Mouse (Mus musculus): ENCODE results near the gene Olfr676. TPM values are rescaled to one million over a fixed set of nuclear protein-coding genes. Genes with fewer than 3 reads are reported as not detected.

The Olfr676 gene
- not detected in 2 replicates for polyA plus RNA-seq (2012; rRNA removed)

GRCm38 (mm10) chr7:105032398-105032797 is at the start of gene Olfr676:
TSS of gene Olfr676 (plus strand) at chr7:105032698.

GRCm38 (mm10) chr7:105001929-105002328 is 30.6 kb upstream of the Olfr676 start, which contains the start of gene Olfr672:
TSS of gene Olfr672 (minus strand) at chr7:105002029.

GRCm38 (mm10) chr7:105028360-105028759 is 4.1 kb upstream of the Olfr676 start, which contains the start of gene Olfr675:
TSS of gene Olfr675 (minus strand) at chr7:105028460.

GRCm38 (mm10) chr7:105064175-105064574 is 31.7 kb downstream of the Olfr676 start, which contains the start of gene Olfr678:
TSS of gene Olfr678 (plus strand) at chr7:105064475.

GRCm38 (mm10) chr7:105080905-105081304 is 48.4 kb downstream of the Olfr676 start, which contains the start of gene Olfr679:
TSS of gene Olfr679 (plus strand) at chr7:105081205.

Other genes with a start within 250 kb of the Olfr676 start
- gene Usp17lb, start 190.1 kb upstream of the Olfr676 start, polyA plus RNA-seq (2012; rRNA removed), result not detected in 2 replicates
- gene Usp17la, start 175.7 kb upstream of the Olfr676 start, polyA plus RNA-seq (2012; rRNA removed), result not detected in 2 replicates
- not detected in 2 replicates for gene Olfr665, start 154.7 kb upstream of the Olfr676 start, polyA plus RNA-seq (2012; rRNA removed)
- gene Olfr666, start 136.7 kb upstream of the Olfr676 start, polyA plus RNA-seq (2012; rRNA removed), result not detected in 2 replicates
- not detected in 2 replicates for gene Olfr667, start 111.2 kb upstream of the Olfr676 start, polyA plus RNA-seq (2012; rRNA removed)
- gene Olfr668, start 104.6 kb upstream of the Olfr676 start, polyA plus RNA-seq (2012; rRNA removed), result not detected in 2 replicates
- gene Olfr669, start 98.5 kb upstream of the Olfr676 start, polyA plus RNA-seq (2012; rRNA removed), result not detected in 2 replicates
- gene Olfr670, start 70.1 kb upstream of the Olfr676 start, polyA plus RNA-seq (2012; rRNA removed), result not detected in 2 replicates
- not detected in 2 replicates for gene Olfr671, start 53.6 kb upstream of the Olfr676 start, polyA plus RNA-seq (2012; rRNA removed)
- not detected in 2 replicates for gene Olfr672, start 30.7 kb upstream of the Olfr676 start, polyA plus RNA-seq (2012; rRNA removed)
- not detected in 2 replicates for gene Olfr675, start 4.2 kb upstream of the Olfr676 start, polyA plus RNA-seq (2012; rRNA removed)
- gene Olfr677, start 18.7 kb downstream of the Olfr676 start, polyA plus RNA-seq (2012; rRNA removed), result not detected in 2 replicates
- gene Olfr678, start 31.8 kb downstream of the Olfr676 start, polyA plus RNA-seq (2012; rRNA removed), result not detected in 2 replicates
- gene Olfr679, start 48.5 kb downstream of the Olfr676 start, polyA plus RNA-seq (2012; rRNA removed), result not detected in 2 replicates
- not detected in 2 replicates for gene Olfr680-ps1, start 60.1 kb downstream of the Olfr676 start, polyA plus RNA-seq (2012; rRNA removed)
- gene Olfr681, start 84.1 kb downstream of the Olfr676 start, polyA plus RNA-seq (2012; rRNA removed), result not detected in 2 replicates
- not detected in 2 replicates for gene Olfr683, start 114.3 kb downstream of the Olfr676 start, polyA plus RNA-seq (2012; rRNA removed)
- gene Olfr684, start 131.0 kb downstream of the Olfr676 start, polyA plus RNA-seq (2012; rRNA removed), result not detected in 2 replicates
- not detected in 2 replicates for gene Olfr685, start 153.3 kb downstream of the Olfr676 start, polyA plus RNA-seq (2012; rRNA removed)
- not detected in 2 replicates for gene Olfr686, start 174.8 kb downstream of the Olfr676 start, polyA plus RNA-seq (2012; rRNA removed)

Measured in colon, adult 2 months (tissue).